Mouse (Mus musculus): ENCODE results near the gene Glt1d1. TPM values are rescaled to one million over a fixed set of nuclear protein-coding genes. Genes with fewer than 3 reads are reported as not detected.

The Glt1d1 gene
- polyA plus RNA-seq, 1 experiment from 2014 or later = 1.4 TPM

GRCm38 (mm10) chr5:127637622-127638021, 5.6 kb downstream of the Glt1d1 start:
- Histone ChIP-seq H3K4me2 (replicated peaks) (no peak overlapping the region), H3K9me3 (peaks cover 3% of the 10 kb centered on the region; the same call in 1 of the 2 replicates), H3K9ac (replicated peaks) (no peak overlapping the region), H3K27ac (replicated peaks) (no peak overlapping the region), H3K27me3 (peaks cover 7% of the 10 kb centered on the region; the same call in 1 of the 2 replicates), H3K4me1 (0 out of 2 replicates have a peak, but pooled peaks cover 6% of the 10 kb centered on the region), H3K36me3 (no peaks in the 10 kb centered on the region), H3K4me3 (no peak overlapping the region)
- WGBS = 79% methylated on average over 4 of the region's 4 CpGs
- ATAC-seq (ENCODE audit: low FRiP score, low read depth) = no peak

GRCm38 (mm10) chr5:127638177-127638576, 6.1 kb downstream of the Glt1d1 start:
- Histone ChIP-seq H3K4me3 (no peak overlapping the region), H3K9me3 (peaks cover 3% of the 10 kb centered on the region; the same call in 1 of the 2 replicates), H3K36me3 (no peaks in the 10 kb centered on the region), H3K27me3 (peaks cover 3% of the 10 kb centered on the region; the same call in 1 of the 2 replicates), H3K27ac (replicated peaks) (no peak overlapping the region), H3K4me1 (0 out of 2 replicates have a peak, but pooled peaks cover under 1% of the 10 kb centered on the region), H3K9ac (replicated peaks) (no peak overlapping the region), H3K4me2 (replicated peaks) (no peak overlapping the region)
- ATAC-seq (ENCODE audit: low FRiP score, low read depth) = no peak
- WGBS = 95% methylated on average over 2 of the region's 2 CpGs

GRCm38 (mm10) chr5:127639067-127639605, 7.1 kb downstream of the Glt1d1 start:
- ATAC-seq (ENCODE audit: low FRiP score, low read depth) = no peak
- no peaks in the 10 kb centered on the region for H3K4me1 ChIP-seq
- no peaks in the 10 kb centered on the region for H3K36me3 ChIP-seq
- peaks cover 3% of the 10 kb centered on the region; the same call in 1 of the 2 replicates for H3K9me3 ChIP-seq
- H3K4me3 ChIP-seq = no peak overlapping the region
- no peak overlapping the region for H3K27ac ChIP-seq (replicated peaks)
- no peak overlapping the region for H3K4me2 ChIP-seq (replicated peaks)
- no peak overlapping the region for H3K9ac ChIP-seq (replicated peaks)
- WGBS = 87% methylated on average over 6 of the region's 6 CpGs
- H3K27me3 ChIP-seq = no peaks in the 10 kb centered on the region

- H3K9ac ChIP-seq (replicated peaks) = no peak overlapping the region
- peaks cover 3% of the 10 kb centered on the region; the same call in 1 of the 2 replicates for H3K9me3 ChIP-seq
- no peaks in the 10 kb centered on the region for H3K27me3 ChIP-seq
- H3K4me1 ChIP-seq = no peaks in the 10 kb centered on the region
- H3K4me2 ChIP-seq (replicated peaks) = no peak overlapping the region
- H3K27ac ChIP-seq (replicated peaks) = no peak overlapping the region
- no peaks in the 10 kb centered on the region for H3K36me3 ChIP-seq
- H3K4me3 ChIP-seq = no peak overlapping the region
- ATAC-seq (ENCODE audit: low FRiP score, low read depth) = no peak
- WGBS = 92% methylated on average over 13 of the region's 13 CpGs
These were observed 7.6 kb downstream of the Glt1d1 start for GRCm38 (mm10) chr5:127639635-127640034.

- no peaks in the 10 kb centered on the region for H3K4me1 ChIP-seq
- peaks cover 3% of the 10 kb centered on the region; the same call in 1 of the 2 replicates for H3K9me3 ChIP-seq
- no peaks in the 10 kb centered on the region for H3K36me3 ChIP-seq
- H3K9ac ChIP-seq (replicated peaks) = no peak overlapping the region
- WGBS = 91% methylated on average over 3 of the region's 3 CpGs
- H3K4me2 ChIP-seq (replicated peaks) = no peak overlapping the region
- ATAC-seq (ENCODE audit: low FRiP score, low read depth) = no peak
- H3K27ac ChIP-seq (replicated peaks) = no peak overlapping the region
- no peak overlapping the region for H3K4me3 ChIP-seq
- H3K27me3 ChIP-seq = no peaks in the 10 kb centered on the region
These were observed 8.3 kb downstream of the Glt1d1 start for GRCm38 (mm10) chr5:127640359-127640758.

GRCm38 (mm10) chr5:127641185-127641958, 9.3 kb downstream of the Glt1d1 start:
- H3K9me3 ChIP-seq = peaks cover 3% of the 10 kb centered on the region; the same call in 1 of the 2 replicates
- no peak overlapping the region for H3K4me2 ChIP-seq (replicated peaks)
- H3K4me3 ChIP-seq = no peak overlapping the region
- no peak overlapping the region for H3K9ac ChIP-seq (replicated peaks)
- no peak overlapping the region for H3K27ac ChIP-seq (replicated peaks)
- ATAC-seq (ENCODE audit: low FRiP score, low read depth) = no peak
- H3K4me1 ChIP-seq = no peaks in the 10 kb centered on the region
- H3K36me3 ChIP-seq = no peaks in the 10 kb centered on the region
- H3K27me3 ChIP-seq = no peaks in the 10 kb centered on the region
- WGBS = 93% methylated on average over 15 of the region's 15 CpGs

- no peak for ATAC-seq (ENCODE audit: low FRiP score, low read depth)
- H3K36me3 ChIP-seq = 0 out of 2 replicates have a peak, but pooled peaks cover 7% of the 10 kb centered on the region
- no peak overlapping the region for H3K27ac ChIP-seq (replicated peaks)
- 81% methylated on average over 6 of the region's 6 CpGs for WGBS
- no peak overlapping the region for H3K4me3 ChIP-seq
- 0 out of 2 replicates have a peak, but pooled peaks cover 5% of the 10 kb centered on the region for H3K9me3 ChIP-seq
- no peaks in the 10 kb centered on the region for H3K4me1 ChIP-seq
- no peak overlapping the region for H3K4me2 ChIP-seq (replicated peaks)
- no peaks in the 10 kb centered on the region for H3K27me3 ChIP-seq
- no peak overlapping the region for H3K9ac ChIP-seq (replicated peaks)
These were observed 16.0 kb downstream of the Glt1d1 start for GRCm38 (mm10) chr5:127648046-127648445.

- Histone ChIP-seq H3K27me3 (no peaks in the 10 kb centered on the region), H3K9me3 (0 out of 2 replicates have a peak, but pooled peaks cover 5% of the 10 kb centered on the region), H3K4me1 (no peaks in the 10 kb centered on the region), H3K4me2 (replicated peaks) (no peak overlapping the region), H3K27ac (replicated peaks) (no peak overlapping the region), H3K9ac (replicated peaks) (no peak overlapping the region), H3K4me3 (no peak overlapping the region), H3K36me3 (0 out of 2 replicates have a peak, but pooled peaks cover 9% of the 10 kb centered on the region)
- no peak for ATAC-seq (ENCODE audit: low FRiP score, low read depth)
These were observed 17.0 kb downstream of the Glt1d1 start for GRCm38 (mm10) chr5:127649077-127649476.

- H3K4me2 ChIP-seq (replicated peaks) = no peak overlapping the region
- 88% methylated on average over 2 of the region's 2 CpGs for WGBS
- no peak overlapping the region for H3K9ac ChIP-seq (replicated peaks)
- 0 out of 2 replicates have a peak, but pooled peaks cover 7% of the 10 kb centered on the region for H3K36me3 ChIP-seq
- H3K27ac ChIP-seq (replicated peaks) = no peak overlapping the region
- ATAC-seq (ENCODE audit: low FRiP score, low read depth) = no peak
- H3K9me3 ChIP-seq = 0 out of 2 replicates have a peak, but pooled peaks cover 8% of the 10 kb centered on the region
- H3K4me1 ChIP-seq = no peaks in the 10 kb centered on the region
- no peaks in the 10 kb centered on the region for H3K27me3 ChIP-seq
- H3K4me3 ChIP-seq = no peak overlapping the region
These were observed 26.2 kb downstream of the Glt1d1 start for GRCm38 (mm10) chr5:127658257-127658656.

GRCm38 (mm10) chr5:127659312-127659711, 27.2 kb downstream of the Glt1d1 start:
- Histone ChIP-seq H3K4me3 (no peak overlapping the region), H3K27me3 (no peaks in the 10 kb centered on the region), H3K36me3 (0 out of 2 replicates have a peak, but pooled peaks cover 7% of the 10 kb centered on the region), H3K27ac (replicated peaks) (no peak overlapping the region), H3K4me1 (no peaks in the 10 kb centered on the region), H3K9me3 (0 out of 2 replicates have a peak, but pooled peaks cover 8% of the 10 kb centered on the region), H3K9ac (replicated peaks) (no peak overlapping the region), H3K4me2 (replicated peaks) (no peak overlapping the region)
- ATAC-seq (ENCODE audit: low FRiP score, low read depth) = no peak
- 85% methylated on average over 3 of the region's 3 CpGs for WGBS

- H3K4me2 ChIP-seq (replicated peaks) = no peak overlapping the region
- 0 out of 2 replicates have a peak, but pooled peaks cover 7% of the 10 kb centered on the region for H3K36me3 ChIP-seq
- H3K4me3 ChIP-seq = no peak overlapping the region
- H3K4me1 ChIP-seq = no peaks in the 10 kb centered on the region
- ATAC-seq (ENCODE audit: low FRiP score, low read depth) = no peak
- 0 out of 2 replicates have a peak, but pooled peaks cover 8% of the 10 kb centered on the region for H3K9me3 ChIP-seq
- no peaks in the 10 kb centered on the region for H3K27me3 ChIP-seq
- H3K27ac ChIP-seq (replicated peaks) = no peak overlapping the region
- 62% methylated on average over 5 of the region's 5 CpGs for WGBS
- H3K9ac ChIP-seq (replicated peaks) = no peak overlapping the region
These were observed 28.2 kb downstream of the Glt1d1 start for GRCm38 (mm10) chr5:127660267-127660666.

GRCm38 (mm10) chr5:127660979-127661378, 28.9 kb downstream of the Glt1d1 start:
- H3K27me3 ChIP-seq = no peaks in the 10 kb centered on the region
- no peak for ATAC-seq (ENCODE audit: low FRiP score, low read depth)
- H3K9me3 ChIP-seq = 0 out of 2 replicates have a peak, but pooled peaks cover 8% of the 10 kb centered on the region
- no peak overlapping the region for H3K4me2 ChIP-seq (replicated peaks)
- no peak overlapping the region for H3K27ac ChIP-seq (replicated peaks)
- no peak overlapping the region for H3K4me3 ChIP-seq
- no peaks in the 10 kb centered on the region for H3K4me1 ChIP-seq
- H3K9ac ChIP-seq (replicated peaks) = no peak overlapping the region
- 0 out of 2 replicates have a peak, but pooled peaks cover 7% of the 10 kb centered on the region for H3K36me3 ChIP-seq
- WGBS = 93% methylated on average over 5 of the region's 5 CpGs
